ENCODE assay signal across 9 mouse cellular contexts in genomic region chr11:18151788-18152563, GRCm38 (mm10).
DNase-seq lines count a peak whose midpoint lies in the region; ATAC-seq and TF ChIP-seq lines count a peak whose summit lies in the region.
"Had no signal": no experiment of that assay in that cellular context is flagged by ENCODE, and none has a peak within 500 bp of the region (broad histone marks: within the 10 kb centered on the region; RNA-seq: fewer than 3 reads in every experiment).

No protein-coding gene starts in this region.

- DNase-seq in ES-E14 (ENCODE audit: low read depth, low spot score), result peak; percentile 42
- DNase-seq in c-Kit-positive CD71-negative TER-119-negative erythroid progenitor cells, embryonic 14.5 days (ENCODE audit: low read depth), result peak; percentile 2
- peak; percentile 73 for DNase-seq in forebrain, embryonic 14.5 days (ENCODE audit: low spot score)
- DNase-seq in heart, postnatal 10 days, result peak; percentile 79 to 84
- DNase-seq in kidney, postnatal 14 days, result peak; percentile 72
- peak; percentile 87 for DNase-seq in lung, postnatal 10 days
- DNase-seq in retina, embryonic 14.5 days (ENCODE audit: low spot score), result peak; percentile 76

- no peak overlapping the region for H3K27ac ChIP-seq in ES-E14 (ENCODE audit: insufficient read depth, low read depth, low read length, poor library complexity, severe bottlenecking)
- H3K27ac ChIP-seq in forebrain, embryonic 14.5 days (ENCODE audit: low read depth, low read length), result no peak overlapping the region
- H3K27ac ChIP-seq: liver, embryonic 15.5 days had no signal

- H3K36me3 ChIP-seq in ES-E14 (ENCODE audit: control insufficient read depth, insufficient read depth, low read length, poor library complexity, severe bottlenecking), result no peaks in the 10 kb centered on the region
- no peaks in the 10 kb centered on the region for H3K36me3 ChIP-seq in forebrain, embryonic 14.5 days (ENCODE audit: control insufficient read depth, insufficient read depth, low read length)
- H3K36me3 ChIP-seq: liver, embryonic 15.5 days had no signal

- H3K9ac ChIP-seq in ES-E14 (ENCODE audit: insufficient read depth, low read depth, low read length, poor library complexity, severe bottlenecking), result no peak overlapping the region
- H3K9ac ChIP-seq in forebrain, embryonic 14.5 days (ENCODE audit: low read length), result no peak overlapping the region
- H3K9ac ChIP-seq: liver, embryonic 15.5 days had no signal

- peak; percentile 83 for ATAC-seq in forebrain, embryonic 14.5 days
- no peak for ATAC-seq in activated CD4-positive, CD25-positive, alpha-beta regulatory T cell, adult 4 months

- 29% methylated on average over 6 of the region's 6 CpGs for WGBS in forebrain, embryonic 14.5 days

- H3K27me3 ChIP-seq in forebrain, embryonic 14.5 days (replicated peaks; ENCODE audit: control insufficient read depth, insufficient read depth, low read length), result no peaks in the 10 kb centered on the region
- H3K27me3 ChIP-seq: liver, embryonic 15.5 days had no signal

- no peak overlapping the region for H3K4me3 ChIP-seq in ES-E14 (ENCODE audit: insufficient read depth in 1 of 2, low read depth in 1 of 2, low read length in 2 of 2, poor library complexity in 1 of 2, severe bottlenecking in 1 of 2)
- H3K4me3 ChIP-seq in forebrain, embryonic 14.5 days (ENCODE audit: low read depth, low read length), result no peak overlapping the region
- H3K4me3 ChIP-seq: liver, embryonic 15.5 days had no signal

- in situ Hi-C loops in ES-E14 (cut with MboI; ENCODE audit: low sequenced_read_pairs in 2 of 2, unreplicated experiment in 2 of 2), result no loop called here

- intact Hi-C loops in heart, postnatal 10 days (cut with DNase I), result loop anchor here (2.0 to 10.0 kb wide), 4 partner anchors 720 to 1609 kb away; no protein-coding TSS in a partner anchor

- H3K4me1 ChIP-seq in ES-E14 (ENCODE audit: control insufficient read depth in 2 of 2, insufficient read depth in 2 of 2, low read length in 2 of 2, poor library complexity in 1 of 2), result no peaks in the 10 kb centered on the region
- H3K4me1 ChIP-seq in forebrain, embryonic 14.5 days (ENCODE audit: control insufficient read depth, insufficient read depth, low read length), result no peaks in the 10 kb centered on the region; the same call in 1 of the 2 replicates
- H3K4me1 ChIP-seq: liver, embryonic 15.5 days had no signal

- no peak overlapping the region for H3K4me2 ChIP-seq in forebrain, embryonic 14.5 days (ENCODE audit: low read length)
- H3K4me2 ChIP-seq: liver, embryonic 15.5 days had no signal

- no peaks in the 10 kb centered on the region for H3K9me3 ChIP-seq in ES-E14 (ENCODE audit: control insufficient read depth, insufficient read depth, low read depth, low read length)
- H3K9me3 ChIP-seq in forebrain, embryonic 14.5 days (replicated peaks; ENCODE audit: control insufficient read depth, low read length), result no peaks in the 10 kb centered on the region
- H3K9me3 ChIP-seq: liver, embryonic 15.5 days had no signal

TF ChIP-seq in ES-E14, 5 proteins besides CTCF, POLR2A, EP300 and RAD21:
- TF ChIP-seq ZC3H11A (IDR thresholded peaks at IDR 0.05; ENCODE audit: borderline replicate concordance, low read depth, low read length), result 0 out of 2 replicates have a peak, but pooled peaks have one; percentile 6
- no peak for TF ChIP-seq MAFK (IDR thresholded peaks at IDR 0.05; ENCODE audit: insufficient read depth, low read depth, low read length)
- no peak for TF ChIP-seq ZNF384 (IDR thresholded peaks at IDR 0.05; ENCODE audit: low read depth, low read length)
- TF ChIP-seq HCFC1 (IDR thresholded peaks at IDR 0.05; ENCODE audit: borderline replicate concordance, insufficient read depth, low read length), result no peak
- TF ChIP-seq CHD2 (IDR thresholded peaks at IDR 0.05; ENCODE audit: low read depth, low read length), result no peak
TF ChIP-seq in ES-E14: peak in this region for 1.

Comparison
In these comparisons a context has a peak if more than half of its experiments do, and no peak if none do; other contexts are left out.
1. DNase-seq: peak in every context shown above with its lines; median percentile 87 in lung, postnatal 10 days; 82 in heart, postnatal 10 days; 76 in retina, embryonic 14.5 days; 73 in forebrain, embryonic 14.5 days; 72 in kidney, postnatal 14 days; 42 in ES-E14; 2 in c-Kit-positive CD71-negative TER-119-negative erythroid progenitor cells, embryonic 14.5 days.